Mouse (Mus musculus): ENCODE measurements at regions not wholly inside any gene's neighbourhood (a gene's known extent, or its start where the extent isn't known, plus 50 kb on each side); places are given as distances from the start of the nearest gene placed in this dataset.
"Not testable (repeated sequence)": the region's sequence is repeated elsewhere in the genome, so short reads cannot be mapped to it uniquely, and the experiment has no call there.

GRCm38 (mm10) chr6:67954570-67954969, 419.0 kb upstream of the Tacstd2 start:
- intact Hi-C loops (cut with DNase I); DNase-seq (ENCODE audit: low spot score): not testable (repeated sequence)

- DNase-seq (ENCODE audit: low spot score); intact Hi-C loops (cut with DNase I): not testable (repeated sequence)
These were observed 395.9 kb upstream of the Tacstd2 start for GRCm38 (mm10) chr6:67931499-67931898.

GRCm38 (mm10) chr6:67922537-67922936, 386.9 kb upstream of the Tacstd2 start:
- intact Hi-C loops (cut with DNase I) = loop anchor here (10.0 kb wide), 1 partner anchor 452 kb away; no protein-coding TSS in a partner anchor
- DNase-seq (ENCODE audit: low spot score) = no peak

- DNase-seq (ENCODE audit: low spot score) = no peak
- intact Hi-C loops (cut with DNase I) = no loop called here
These were observed 378.3 kb upstream of the Tacstd2 start for GRCm38 (mm10) chr6:67913903-67914302.

- intact Hi-C loops (cut with DNase I) = no loop called here
- DNase-seq (ENCODE audit: low spot score) = no peak
These were observed 377.7 kb upstream of the Tacstd2 start for GRCm38 (mm10) chr6:67913309-67913708.

GRCm38 (mm10) chr6:67896495-67896894, 360.9 kb upstream of the Tacstd2 start:
- intact Hi-C loops (cut with DNase I) = no loop called here
- DNase-seq (ENCODE audit: low spot score) = no peak

GRCm38 (mm10) chr6:67895858-67896257, 360.3 kb upstream of the Tacstd2 start:
- DNase-seq (ENCODE audit: low spot score) = no peak
- intact Hi-C loops (cut with DNase I) = no loop called here

GRCm38 (mm10) chr6:67887586-67887985, 352.0 kb upstream of the Tacstd2 start:
- intact Hi-C loops (cut with DNase I) = no loop called here
- DNase-seq (ENCODE audit: low spot score) = no peak

GRCm38 (mm10) chr6:67884893-67885292, 349.3 kb upstream of the Tacstd2 start:
- DNase-seq (ENCODE audit: low spot score) = no peak
- intact Hi-C loops (cut with DNase I) = no loop called here

GRCm38 (mm10) chr6:67881476-67881875, 345.9 kb upstream of the Tacstd2 start:
- intact Hi-C loops (cut with DNase I); DNase-seq (ENCODE audit: low spot score): not testable (repeated sequence)

GRCm38 (mm10) chr6:67857945-67858344, 322.3 kb upstream of the Tacstd2 start:
- DNase-seq (ENCODE audit: low spot score); intact Hi-C loops (cut with DNase I): not testable (repeated sequence)

GRCm38 (mm10) chr6:67839486-67839885, 303.9 kb upstream of the Tacstd2 start:
- DNase-seq (ENCODE audit: low spot score); intact Hi-C loops (cut with DNase I): not testable (repeated sequence)

- intact Hi-C loops (cut with DNase I); DNase-seq (ENCODE audit: low spot score): not testable (repeated sequence)
These were observed 276.9 kb upstream of the Tacstd2 start for GRCm38 (mm10) chr6:67812478-67812877.

GRCm38 (mm10) chr6:67791393-67791792, 255.8 kb upstream of the Tacstd2 start:
- no peak for DNase-seq (ENCODE audit: low spot score)
- intact Hi-C loops (cut with DNase I) = no loop called here

GRCm38 (mm10) chr6:67790742-67791141, 255.1 kb upstream of the Tacstd2 start:
- no peak for DNase-seq (ENCODE audit: low spot score)
- intact Hi-C loops (cut with DNase I) = no loop called here

GRCm38 (mm10) chr6:67787091-67787765, 251.6 kb upstream of the Tacstd2 start:
- intact Hi-C loops (cut with DNase I) = no loop called here
- DNase-seq (ENCODE audit: low spot score) = no peak

- no peak for DNase-seq (ENCODE audit: low spot score)
- intact Hi-C loops (cut with DNase I) = no loop called here
These were observed 243.3 kb upstream of the Tacstd2 start for GRCm38 (mm10) chr6:67778883-67779282.

GRCm38 (mm10) chr6:67754102-67754501, 218.5 kb upstream of the Tacstd2 start:
- DNase-seq (ENCODE audit: low spot score); intact Hi-C loops (cut with DNase I): not testable (repeated sequence)

- intact Hi-C loops (cut with DNase I) = no loop called here
- no peak for DNase-seq (ENCODE audit: low spot score)
These were observed 190.0 kb upstream of the Tacstd2 start for GRCm38 (mm10) chr6:67725611-67726010.

GRCm38 (mm10) chr6:67698952-67699351, 163.4 kb upstream of the Tacstd2 start:
- intact Hi-C loops (cut with DNase I); DNase-seq (ENCODE audit: low spot score): not testable (repeated sequence)

- DNase-seq (ENCODE audit: low spot score); intact Hi-C loops (cut with DNase I): not testable (repeated sequence)
These were observed 155.4 kb upstream of the Tacstd2 start for GRCm38 (mm10) chr6:67690997-67691396.

GRCm38 (mm10) chr6:67683105-67683504, 147.5 kb upstream of the Tacstd2 start:
- DNase-seq (ENCODE audit: low spot score); intact Hi-C loops (cut with DNase I): not testable (repeated sequence)

All from heart, postnatal 25 days (tissue).